Mouse (Mus musculus): ENCODE data around the gene Fam13a. TPM values are rescaled to one million over a fixed set of nuclear protein-coding genes. Genes with fewer than 3 reads are reported as not detected.
A peak's percentile ranks its signal among the peaks of the same experiment; 100 is the strongest.

Gene Fam13a
- polyA plus RNA-seq, 1 experiment from 2014 or later: 2.4 TPM

- H3K27me3 ChIP-seq: no peaks in the 10 kb centered on the region
- no peak overlapping the region for H3K9ac ChIP-seq
- no peak overlapping the region for H3K4me2 ChIP-seq
- H3K36me3 ChIP-seq (replicated peaks): no peaks in the 10 kb centered on the region
- no peak overlapping the region for H3K27ac ChIP-seq (replicated peaks)
- H3K4me1 ChIP-seq (replicated peaks): no peaks in the 10 kb centered on the region
- 47% methylated on average over 6 of the region's 6 CpGs for WGBS (ENCODE audit: insufficient replicate concordance)
- no peaks in the 10 kb centered on the region for H3K9me3 ChIP-seq (replicated peaks)
- no peak for ATAC-seq (ENCODE audit: insufficient read depth)
- no peak overlapping the region for H3K4me3 ChIP-seq (replicated peaks)
Measured at GRCm38 (mm10) chr6:58933189-58933913, 91.0 kb downstream of the Fam13a start.

GRCm38 (mm10) chr6:58932515-58933188 is 91.7 kb downstream of the Fam13a start:
- H3K9me3 ChIP-seq (replicated peaks): no peaks in the 10 kb centered on the region
- H3K27ac ChIP-seq (replicated peaks): no peak overlapping the region
- no peak overlapping the region for H3K4me3 ChIP-seq (replicated peaks)
- H3K9ac ChIP-seq: no peak overlapping the region
- H3K36me3 ChIP-seq (replicated peaks): no peaks in the 10 kb centered on the region
- H3K4me1 ChIP-seq (replicated peaks): no peaks in the 10 kb centered on the region
- H3K4me2 ChIP-seq: no peak overlapping the region
- 73% methylated on average over 12 of the region's 12 CpGs for WGBS (ENCODE audit: insufficient replicate concordance)
- ATAC-seq (ENCODE audit: insufficient read depth): no peak
- H3K27me3 ChIP-seq: no peaks in the 10 kb centered on the region

- ATAC-seq (ENCODE audit: insufficient read depth): no peak
- no peaks in the 10 kb centered on the region for H3K36me3 ChIP-seq (replicated peaks)
Measured at GRCm38 (mm10) chr6:58931149-58931548, 93.2 kb downstream of the Fam13a start.

GRCm38 (mm10) chr6:58929911-58930431 is 94.4 kb downstream of the Fam13a start:
- no peak overlapping the region for H3K9ac ChIP-seq
- no peaks in the 10 kb centered on the region for H3K9me3 ChIP-seq (replicated peaks)
- no peaks in the 10 kb centered on the region for H3K27me3 ChIP-seq
- 73% methylated on average over 9 of the region's 9 CpGs for WGBS (ENCODE audit: insufficient replicate concordance)
- no peak overlapping the region for H3K4me3 ChIP-seq (replicated peaks)
- ATAC-seq (ENCODE audit: insufficient read depth): no peak
- H3K27ac ChIP-seq (replicated peaks): no peak overlapping the region
- H3K36me3 ChIP-seq (replicated peaks): no peaks in the 10 kb centered on the region
- no peaks in the 10 kb centered on the region for H3K4me1 ChIP-seq (replicated peaks)
- no peak overlapping the region for H3K4me2 ChIP-seq

More at GRCm38 (mm10) chr6:58931149-58931548, 93.2 kb downstream of the Fam13a start:
- Histone ChIP-seq H3K27me3 (no peaks in the 10 kb centered on the region), H3K4me2 (no peak overlapping the region), H3K9ac (no peak overlapping the region), H3K9me3 (replicated peaks) (no peaks in the 10 kb centered on the region), H3K27ac (replicated peaks) (no peak overlapping the region), H3K4me1 (replicated peaks) (no peaks in the 10 kb centered on the region), H3K4me3 (replicated peaks) (no peak overlapping the region)
- 61% methylated on average over 4 of the region's 4 CpGs for WGBS (ENCODE audit: insufficient replicate concordance)

- Histone ChIP-seq H3K4me3 (replicated peaks) (no peak overlapping the region), H3K9ac (no peak overlapping the region), H3K36me3 (replicated peaks) (no peaks in the 10 kb centered on the region), H3K27ac (replicated peaks) (no peak overlapping the region), H3K27me3 (no peaks in the 10 kb centered on the region), H3K4me1 (replicated peaks) (no peaks in the 10 kb centered on the region), H3K9me3 (replicated peaks) (no peaks in the 10 kb centered on the region), H3K4me2 (no peak overlapping the region)
- no peak for ATAC-seq (ENCODE audit: insufficient read depth)
- 54% methylated on average over 2 of the region's 2 CpGs for WGBS (ENCODE audit: insufficient replicate concordance)
Measured at GRCm38 (mm10) chr6:58927881-58928280, 96.5 kb downstream of the Fam13a start.

GRCm38 (mm10) chr6:58922511-58922910 is 101.8 kb downstream of the Fam13a start:
- no peaks in the 10 kb centered on the region for H3K36me3 ChIP-seq (replicated peaks)

GRCm38 (mm10) chr6:58921623-58922022 is 102.7 kb downstream of the Fam13a start:
- Histone ChIP-seq H3K4me3 (replicated peaks) (no peak overlapping the region), H3K9ac (no peak overlapping the region), H3K27ac (replicated peaks) (no peak overlapping the region), H3K9me3 (replicated peaks) (no peaks in the 10 kb centered on the region), H3K27me3 (no peaks in the 10 kb centered on the region), H3K36me3 (replicated peaks) (no peaks in the 10 kb centered on the region), H3K4me1 (replicated peaks) (no peaks in the 10 kb centered on the region), H3K4me2 (no peak overlapping the region)
- no peak for ATAC-seq (ENCODE audit: insufficient read depth)
- 44% methylated on average over 3 of the region's 3 CpGs for WGBS (ENCODE audit: insufficient replicate concordance)

More at GRCm38 (mm10) chr6:58922511-58922910, 101.8 kb downstream of the Fam13a start:
- H3K9ac ChIP-seq: no peak overlapping the region
- no peak overlapping the region for H3K27ac ChIP-seq (replicated peaks)
- no peak overlapping the region for H3K4me3 ChIP-seq (replicated peaks)
- H3K27me3 ChIP-seq: no peaks in the 10 kb centered on the region
- H3K4me2 ChIP-seq: no peak overlapping the region
- no peaks in the 10 kb centered on the region for H3K4me1 ChIP-seq (replicated peaks)
- WGBS (ENCODE audit: insufficient replicate concordance): 66% methylated on average over 5 of the region's 5 CpGs
- no peak for ATAC-seq (ENCODE audit: insufficient read depth)
- H3K9me3 ChIP-seq (replicated peaks): no peaks in the 10 kb centered on the region

GRCm38 (mm10) chr6:58920735-58921134 is 103.6 kb downstream of the Fam13a start:
- ATAC-seq (ENCODE audit: insufficient read depth): no peak
- 64% methylated on average over 6 of the region's 6 CpGs for WGBS (ENCODE audit: insufficient replicate concordance)
- Histone ChIP-seq H3K27ac (replicated peaks) (no peak overlapping the region), H3K9ac (no peak overlapping the region), H3K9me3 (replicated peaks) (no peaks in the 10 kb centered on the region), H3K4me2 (no peak overlapping the region), H3K27me3 (no peaks in the 10 kb centered on the region), H3K36me3 (replicated peaks) (no peaks in the 10 kb centered on the region), H3K4me3 (replicated peaks) (no peak overlapping the region), H3K4me1 (replicated peaks) (no peaks in the 10 kb centered on the region)

- no peaks in the 10 kb centered on the region for H3K9me3 ChIP-seq (replicated peaks)
- no peak overlapping the region for H3K4me2 ChIP-seq
- no peak overlapping the region for H3K27ac ChIP-seq (replicated peaks)
- no peak overlapping the region for H3K9ac ChIP-seq
- H3K4me1 ChIP-seq (replicated peaks): no peaks in the 10 kb centered on the region
- 25% methylated on average over 5 of the region's 5 CpGs for whole genome bisulfite sequencing (ENCODE audit: insufficient replicate concordance)
- no peak overlapping the region for H3K4me3 ChIP-seq (replicated peaks)
- 0 out of 2 replicates have a peak, but pooled peaks have one; percentile 22 for ATAC-seq (ENCODE audit: insufficient read depth)
- no peaks in the 10 kb centered on the region for H3K36me3 ChIP-seq (replicated peaks)
- no peaks in the 10 kb centered on the region for H3K27me3 ChIP-seq
Measured at GRCm38 (mm10) chr6:58916498-58916897, 107.9 kb downstream of the Fam13a start.

GRCm38 (mm10) chr6:58913971-58914370 is 110.4 kb downstream of the Fam13a start:
- Histone ChIP-seq H3K36me3 (replicated peaks) (no peaks in the 10 kb centered on the region), H3K27ac (replicated peaks) (no peak overlapping the region), H3K4me1 (replicated peaks) (no peaks in the 10 kb centered on the region), H3K4me2 (no peak overlapping the region), H3K9ac (no peak overlapping the region), H3K27me3 (no peaks in the 10 kb centered on the region), H3K4me3 (replicated peaks) (no peak overlapping the region), H3K9me3 (replicated peaks) (no peaks in the 10 kb centered on the region)
- WGBS (ENCODE audit: insufficient replicate concordance): 63% methylated on average over 5 of the region's 5 CpGs
- ATAC-seq (ENCODE audit: insufficient read depth): no peak

GRCm38 (mm10) chr6:58913551-58913950 is 110.8 kb downstream of the Fam13a start:
- Histone ChIP-seq H3K9me3 (replicated peaks) (no peaks in the 10 kb centered on the region), H3K4me3 (replicated peaks) (no peak overlapping the region), H3K27ac (replicated peaks) (no peak overlapping the region), H3K27me3 (no peaks in the 10 kb centered on the region), H3K4me2 (no peak overlapping the region), H3K4me1 (replicated peaks) (no peaks in the 10 kb centered on the region), H3K36me3 (replicated peaks) (no peaks in the 10 kb centered on the region), H3K9ac (no peak overlapping the region)
- ATAC-seq (ENCODE audit: insufficient read depth): no peak
- WGBS (ENCODE audit: insufficient replicate concordance): 46% methylated on average over 3 of the region's 3 CpGs

Data from liver, embryonic 15.5 days (tissue).